Mouse (Mus musculus) brain, embryonic 14.5 days (tissue): ENCODE results near the gene Sdk1.

Experiments used
- CTCF ChIP-seq: fragments of 200-500 bp; IDR thresholded peaks from 2 replicates; pipeline ENCODE4 v1.5.1; 2012; ENCODE audit warnings: inconsistent platforms, mild to moderate bottlenecking, moderate library complexity, borderline replicate concordance; ENCODE audit not compliant: insufficient read depth, insufficient read length; ENCODE audit errors: extremely low read depth
- POLR2A ChIP-seq: fragments of 200-500 bp; IDR thresholded peaks from 2 replicates; pipeline ENCODE4 v1.6.1; 2012; ENCODE audit warnings: mild to moderate bottlenecking, inconsistent platforms, borderline replicate concordance; ENCODE audit not compliant: poor library complexity, insufficient read depth, insufficient read length, severe bottlenecking; ENCODE audit errors: extremely low read depth

DNA sequence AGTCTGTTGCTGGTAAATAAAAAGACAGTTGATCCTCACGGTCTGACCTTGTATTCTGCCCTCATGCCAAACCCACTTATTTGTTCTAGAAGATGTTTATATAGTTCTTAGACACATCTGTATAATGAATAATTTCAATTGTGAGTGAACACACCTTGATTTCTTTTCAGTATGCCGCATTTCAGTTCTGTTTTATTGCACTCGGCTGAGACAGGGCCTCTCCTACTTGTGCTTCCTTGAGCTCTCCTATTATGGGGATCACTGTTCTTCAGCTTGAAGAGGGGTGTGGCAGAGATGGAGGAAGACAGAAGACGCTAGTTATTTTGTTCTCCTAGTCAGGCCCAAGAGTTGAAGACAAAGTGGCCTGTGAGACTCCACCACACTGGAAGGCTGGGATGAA, 603.4 kb downstream of the Sdk1 start:
- no peak for TF ChIP-seq CTCF
- TF ChIP-seq POLR2A, result no peak
